Mouse (Mus musculus): ENCODE measurements around the gene Zfp626. TPM values are rescaled to one million over a fixed set of nuclear protein-coding genes. Genes with fewer than 3 reads are reported as not detected.

Zfp626 gene
- polyA plus RNA-seq, 1 experiment: 0.80 TPM

- Histone ChIP-seq H3K4me2 (ENCODE audit: low read depth) (no peak overlapping the region), H3K36me3 (ENCODE audit: control insufficient read depth, insufficient read depth) (peaks cover 14% of the 10 kb centered on the region), H3K79me2 (ENCODE audit: control insufficient read depth, insufficient read depth) (no peaks in the 10 kb centered on the region), H3ac (ENCODE audit: control insufficient read depth, insufficient read length) (no peak overlapping the region), H3K27me3 (ENCODE audit: control insufficient read depth, insufficient read depth, insufficient read length) (no peaks in the 10 kb centered on the region), H3K4me3 (no peak overlapping the region)
- TF ChIP-seq MAX (IDR thresholded peaks at IDR 0.05; ENCODE audit: low read depth): no peak
- no peak for TF ChIP-seq TCF3 (IDR thresholded peaks at IDR 0.05; ENCODE audit: insufficient read length, low read depth)
- TF ChIP-seq MYOG (IDR thresholded peaks at IDR 0.05; ENCODE audit: control insufficient read depth in 1 of 3, insufficient read depth in 1 of 3, insufficient read length in 2 of 3, low read depth in 2 of 3): no peak
- no peak for TF ChIP-seq USF1 (IDR thresholded peaks at IDR 0.05; ENCODE audit: low read depth)
- TF ChIP-seq POLR2AphosphoS2 (IDR thresholded peaks at IDR 0.05; ENCODE audit: insufficient read length, low read depth): no peak
- TF ChIP-seq SRF (IDR thresholded peaks at IDR 0.05; ENCODE audit: control insufficient read depth, insufficient read length, low read depth): no peak
- TF ChIP-seq TCF12 (IDR thresholded peaks at IDR 0.05; ENCODE audit: insufficient read depth, poor library complexity, severe bottlenecking): no peak
- no peak for TF ChIP-seq E2F4 (IDR thresholded peaks at IDR 0.05; ENCODE audit: insufficient read depth)
- no peak for TF ChIP-seq CEBPB (IDR thresholded peaks at IDR 0.05; ENCODE audit: insufficient read depth, poor library complexity, severe bottlenecking)
- no peak for TF ChIP-seq MYOD1 (IDR thresholded peaks at IDR 0.05; ENCODE audit: control insufficient read depth in 1 of 3, insufficient read length in 2 of 3, low read depth in 2 of 3)
- no peak for TF ChIP-seq POLR2A (IDR thresholded peaks at IDR 0.05; ENCODE audit: insufficient read length, low read depth)
- no peak for TF ChIP-seq REST (IDR thresholded peaks at IDR 0.05; ENCODE audit: insufficient read depth, insufficient read length)
Observed at GRCm38 (mm10) chr7:27818526-27819110, 11.6 kb downstream of the Zfp626 start.

GRCm38 (mm10) chr7:27822611-27823010 is 15.6 kb downstream of the Zfp626 start:
- no peak overlapping the region for H3K4me3 ChIP-seq
- H3K36me3 ChIP-seq (ENCODE audit: control insufficient read depth, insufficient read depth): peaks cover 4% of the 10 kb centered on the region
- no peak overlapping the region for H3K4me2 ChIP-seq (ENCODE audit: low read depth)
- no peak for TF ChIP-seq SRF (IDR thresholded peaks at IDR 0.05; ENCODE audit: control insufficient read depth, insufficient read length, low read depth)
- no peak for TF ChIP-seq MYOD1 (IDR thresholded peaks at IDR 0.05; ENCODE audit: control insufficient read depth in 1 of 3, insufficient read length in 2 of 3, low read depth in 2 of 3)
- TF ChIP-seq POLR2AphosphoS2 (IDR thresholded peaks at IDR 0.05; ENCODE audit: insufficient read length, low read depth): no peak
- TF ChIP-seq USF1 (IDR thresholded peaks at IDR 0.05; ENCODE audit: low read depth): no peak
- TF ChIP-seq MAX (IDR thresholded peaks at IDR 0.05; ENCODE audit: low read depth): no peak
- TF ChIP-seq TCF3 (IDR thresholded peaks at IDR 0.05; ENCODE audit: insufficient read length, low read depth): no peak
- TF ChIP-seq E2F4 (IDR thresholded peaks at IDR 0.05; ENCODE audit: insufficient read depth): no peak
- no peak for TF ChIP-seq MYOG (IDR thresholded peaks at IDR 0.05; ENCODE audit: control insufficient read depth in 1 of 3, insufficient read depth in 1 of 3, insufficient read length in 2 of 3, low read depth in 2 of 3)
- no peak for TF ChIP-seq CEBPB (IDR thresholded peaks at IDR 0.05; ENCODE audit: insufficient read depth, poor library complexity, severe bottlenecking)
- TF ChIP-seq REST (IDR thresholded peaks at IDR 0.05; ENCODE audit: insufficient read depth, insufficient read length): no peak
- TF ChIP-seq TCF12 (IDR thresholded peaks at IDR 0.05; ENCODE audit: insufficient read depth, poor library complexity, severe bottlenecking): no peak
- no peak for TF ChIP-seq POLR2A (IDR thresholded peaks at IDR 0.05; ENCODE audit: insufficient read length, low read depth)
- no peaks in the 10 kb centered on the region for H3K79me2 ChIP-seq (ENCODE audit: control insufficient read depth, insufficient read depth)
- H3K27me3 ChIP-seq (ENCODE audit: control insufficient read depth, insufficient read depth, insufficient read length): no peaks in the 10 kb centered on the region
- H3ac ChIP-seq (ENCODE audit: control insufficient read depth, insufficient read length): no peak overlapping the region

GRCm38 (mm10) chr7:27834131-27834530 is 27.1 kb downstream of the Zfp626 start:
- Histone ChIP-seq H3K4me2 (ENCODE audit: low read depth) (no peak overlapping the region), H3K79me2 (ENCODE audit: control insufficient read depth, insufficient read depth) (no peaks in the 10 kb centered on the region), H3ac (ENCODE audit: control insufficient read depth, insufficient read length) (no peak overlapping the region), H3K4me3 (no peak overlapping the region), H3K36me3 (ENCODE audit: control insufficient read depth, insufficient read depth) (no peaks in the 10 kb centered on the region), H3K27me3 (ENCODE audit: control insufficient read depth, insufficient read depth, insufficient read length) (no peaks in the 10 kb centered on the region)
- TF ChIP-seq MYOG (IDR thresholded peaks at IDR 0.05; ENCODE audit: control insufficient read depth in 1 of 3, insufficient read depth in 1 of 3, insufficient read length in 2 of 3, low read depth in 2 of 3) (no peak), MAX (IDR thresholded peaks at IDR 0.05; ENCODE audit: low read depth) (no peak), TCF12 (IDR thresholded peaks at IDR 0.05; ENCODE audit: insufficient read depth, poor library complexity, severe bottlenecking) (no peak), SRF (IDR thresholded peaks at IDR 0.05; ENCODE audit: control insufficient read depth, insufficient read length, low read depth) (no peak)

- Histone ChIP-seq H3ac (ENCODE audit: control insufficient read depth, insufficient read length) (peak overlapping the region; percentile 64), H3K27me3 (ENCODE audit: control insufficient read depth, insufficient read depth, insufficient read length) (no peaks in the 10 kb centered on the region), H3K79me2 (ENCODE audit: control insufficient read depth, insufficient read depth) (no peaks in the 10 kb centered on the region), H3K4me3 (peak overlapping the region; percentile 62), H3K4me2 (ENCODE audit: low read depth) (peak overlapping the region; percentile 92), H3K36me3 (ENCODE audit: control insufficient read depth, insufficient read depth) (no peaks in the 10 kb centered on the region)
- no peak for TF ChIP-seq REST (IDR thresholded peaks at IDR 0.05; ENCODE audit: insufficient read depth, insufficient read length)
- TF ChIP-seq SRF (IDR thresholded peaks at IDR 0.05; ENCODE audit: control insufficient read depth, insufficient read length, low read depth): no peak
- TF ChIP-seq MYOG (IDR thresholded peaks at IDR 0.05; ENCODE audit: control insufficient read depth in 1 of 3, insufficient read depth in 1 of 3, insufficient read length in 2 of 3, low read depth in 2 of 3): no peak
- no peak for TF ChIP-seq TCF3 (IDR thresholded peaks at IDR 0.05; ENCODE audit: insufficient read length, low read depth)
- no peak for TF ChIP-seq CEBPB (IDR thresholded peaks at IDR 0.05; ENCODE audit: insufficient read depth, poor library complexity, severe bottlenecking)
- no peak for TF ChIP-seq MYOD1 (IDR thresholded peaks at IDR 0.05; ENCODE audit: control insufficient read depth in 1 of 3, insufficient read length in 2 of 3, low read depth in 2 of 3)
- TF ChIP-seq POLR2A (IDR thresholded peaks at IDR 0.05; ENCODE audit: insufficient read length, low read depth): no peak
- no peak for TF ChIP-seq TCF12 (IDR thresholded peaks at IDR 0.05; ENCODE audit: insufficient read depth, poor library complexity, severe bottlenecking)
- no peak for TF ChIP-seq E2F4 (IDR thresholded peaks at IDR 0.05; ENCODE audit: insufficient read depth)
- TF ChIP-seq POLR2AphosphoS2 (IDR thresholded peaks at IDR 0.05; ENCODE audit: insufficient read length, low read depth): no peak
- TF ChIP-seq USF1 (IDR thresholded peaks at IDR 0.05; ENCODE audit: low read depth): no peak
- TF ChIP-seq MAX (IDR thresholded peaks at IDR 0.05; ENCODE audit: low read depth): no peak
Observed at GRCm38 (mm10) chr7:27837896-27838295, 30.9 kb downstream of the Zfp626 start.

Data from myocyte (in vitro differentiated cells).